In genomic region chr9:122736742-122737141, GRCm38 (mm10) we compare ENCODE assay signal across 9 mouse cellular contexts. TPM values are rescaled to one million over a fixed set of nuclear protein-coding genes. Genes with fewer than 3 reads are reported as not detected.
DNase-seq lines count a peak whose midpoint lies in the region; ATAC-seq and TF ChIP-seq lines count a peak whose summit lies in the region.
"Had no signal": no experiment of that assay in that cellular context is flagged by ENCODE, and none has a peak within 500 bp of the region (broad histone marks: within the 10 kb centered on the region; RNA-seq: fewer than 3 reads in every experiment).

No protein-coding gene starts in this region.

- 14% methylated on average over 4 of the region's 4 CpGs for WGBS in liver, adult 2 months
- 23% methylated on average over 4 of the region's 4 CpGs for WGBS in liver, embryonic 12.5 days (ENCODE audit: insufficient replicate concordance)
- WGBS in embryonic facial prominence, embryonic 14.5 days: 15% methylated on average over 4 of the region's 4 CpGs
- 26% methylated on average over 4 of the region's 4 CpGs for WGBS in limb, embryonic 10.5 days
- 22% methylated on average over 4 of the region's 4 CpGs for WGBS in spleen, adult 2 months

- no peaks in the 10 kb centered on the region for H3K79me2 ChIP-seq in liver, adult 2 months (ENCODE audit: control insufficient read depth, insufficient read depth, low read length)

- no peak overlapping the region for H3K27ac ChIP-seq in liver, adult 2 months (replicated peaks; ENCODE audit: insufficient read depth, low read depth, low read length)
- H3K27ac ChIP-seq in liver, embryonic 12.5 days: no peak overlapping the region
- H3K27ac ChIP-seq in embryonic facial prominence, embryonic 14.5 days (replicated peaks; ENCODE audit: low read depth, low read length): no peak overlapping the region
- H3K27ac ChIP-seq in limb, embryonic 10.5 days: no peak overlapping the region
- no peak overlapping the region for H3K27ac ChIP-seq in spleen, adult 2 months (ENCODE audit: insufficient read depth, low read length)
- H3K27ac ChIP-seq: heart, embryonic 13.5 days had no signal

- H3K36me3 ChIP-seq in liver, adult 2 months (ENCODE audit: control insufficient read depth, insufficient read depth, low read length): no peaks in the 10 kb centered on the region
- H3K36me3 ChIP-seq in liver, embryonic 12.5 days: no peaks in the 10 kb centered on the region
- H3K36me3 ChIP-seq in G1E (replicated peaks): no peaks in the 10 kb centered on the region
- no peaks in the 10 kb centered on the region for H3K36me3 ChIP-seq in embryonic facial prominence, embryonic 14.5 days (ENCODE audit: control insufficient read depth, insufficient read depth, low read length)
- no peaks in the 10 kb centered on the region for H3K36me3 ChIP-seq in limb, embryonic 10.5 days
- H3K36me3 ChIP-seq in spleen, adult 2 months (ENCODE audit: control insufficient read depth, insufficient read depth, low read length): no peaks in the 10 kb centered on the region
- H3K36me3 ChIP-seq: heart, embryonic 13.5 days had no signal

- DNase-seq in liver, adult 2 months (ENCODE audit: extremely low read depth, low read depth, low spot score): peak; percentile 60
- DNase-seq in G1E (ENCODE audit: low spot score): peak; percentile 9
- peak; percentile 69 for DNase-seq in adrenal gland, postnatal 10 days
- peak; percentile 80 for DNase-seq in embryonic facial prominence, embryonic 14.5 days (ENCODE audit: low spot score)
- DNase-seq in limb, embryonic 10.5 days (ENCODE audit: low spot score): peak; percentile 57
- DNase-seq in spleen, adult 2 months (ENCODE audit: low read depth in 1 of 2, low spot score in 2 of 2): peak; percentile 15 to 36

- TF ChIP-seq POLR2A in liver, adult 2 months (IDR thresholded peaks at IDR 0.05; ENCODE audit: extremely low read depth, insufficient read depth, low read length): no peak
- no peak for TF ChIP-seq POLR2A in spleen, adult 2 months (IDR thresholded peaks at IDR 0.05; ENCODE audit: low read depth, low read length)

- no peak overlapping the region for H3K4me2 ChIP-seq in liver, embryonic 12.5 days
- H3K4me2 ChIP-seq in embryonic facial prominence, embryonic 14.5 days (ENCODE audit: low read depth, low read length): no peak overlapping the region
- H3K4me2 ChIP-seq: heart, embryonic 13.5 days had no signal

- no peak overlapping the region for H3K9ac ChIP-seq in liver, adult 2 months (ENCODE audit: low read depth, low read length)
- no peak overlapping the region for H3K9ac ChIP-seq in liver, embryonic 12.5 days
- no peak overlapping the region for H3K9ac ChIP-seq in embryonic facial prominence, embryonic 14.5 days (ENCODE audit: low read depth, low read length)
- H3K9ac ChIP-seq: heart, embryonic 13.5 days had no signal

- peaks cover 2% of the 10 kb centered on the region; the same call in 1 of the 2 replicates for H3K4me1 ChIP-seq in liver, adult 2 months (ENCODE audit: control insufficient read depth, insufficient read depth, low read length)
- no peaks in the 10 kb centered on the region for H3K4me1 ChIP-seq in liver, embryonic 12.5 days
- H3K4me1 ChIP-seq in G1E (ENCODE audit: insufficient read depth, low read depth, low read length): no peaks in the 10 kb centered on the region
- no peaks in the 10 kb centered on the region for H3K4me1 ChIP-seq in embryonic facial prominence, embryonic 14.5 days (ENCODE audit: control insufficient read depth, insufficient read depth, low read length)
- H3K4me1 ChIP-seq in limb, embryonic 10.5 days: no peaks in the 10 kb centered on the region
- H3K4me1 ChIP-seq in spleen, adult 2 months (ENCODE audit: control insufficient read depth, insufficient read depth, insufficient read length): no peaks in the 10 kb centered on the region

- no peak for ATAC-seq in liver, embryonic 12.5 days
- no peak for ATAC-seq in G1E (ENCODE audit: extremely low read depth, insufficient number of reproducible peaks, low FRiP score, poor library complexity, severe bottlenecking)
- ATAC-seq in embryonic facial prominence, embryonic 14.5 days (ENCODE audit: low read depth): no peak

- TF ChIP-seq CTCF in liver, adult 2 months (IDR thresholded peaks at IDR 0.05; ENCODE audit: low read depth, low read length): peak; percentile 31; the same call in 1 of the 2 replicates
- TF ChIP-seq CTCF in G1E (IDR thresholded peaks at IDR 0.05; ENCODE audit: low read depth, low read length): 0 out of 2 replicates have a peak, but pooled peaks have one; percentile 14
- TF ChIP-seq CTCF in spleen, adult 2 months (IDR thresholded peaks at IDR 0.05; ENCODE audit: extremely low read depth, insufficient read depth, insufficient read length, insufficient replicate concordance): peak; percentile 17; the same call in 1 of the 2 replicates

- H3K27me3 ChIP-seq in liver, adult 2 months (ENCODE audit: control insufficient read depth, insufficient read depth, low read length): no peaks in the 10 kb centered on the region
- peaks cover 17% of the 10 kb centered on the region for H3K27me3 ChIP-seq in liver, embryonic 12.5 days (replicated peaks)
- H3K27me3 ChIP-seq in G1E (ENCODE audit: insufficient read depth, low read length): peaks cover 6% of the 10 kb centered on the region; the same call in 1 of the 2 replicates
- no peaks in the 10 kb centered on the region for H3K27me3 ChIP-seq in embryonic facial prominence, embryonic 14.5 days (replicated peaks; ENCODE audit: control insufficient read depth, insufficient read depth, low read length)
- H3K27me3 ChIP-seq in limb, embryonic 10.5 days (ENCODE audit: low read depth, poor library complexity, severe bottlenecking): 0 out of 2 replicates have a peak, but pooled peaks cover 6% of the 10 kb centered on the region
- H3K27me3 ChIP-seq in spleen, adult 2 months (ENCODE audit: control insufficient read depth, insufficient read depth, low read length): no peaks in the 10 kb centered on the region

- H3K4me3 ChIP-seq in liver, adult 2 months (ENCODE audit: insufficient read depth, low read depth, low read length): no peak overlapping the region
- no peak overlapping the region for H3K4me3 ChIP-seq in liver, embryonic 12.5 days
- H3K4me3 ChIP-seq in G1E (ENCODE audit: low read depth, low read length): no peak overlapping the region
- H3K4me3 ChIP-seq in embryonic facial prominence, embryonic 14.5 days (ENCODE audit: low read depth, low read length): no peak overlapping the region
- no peak overlapping the region for H3K4me3 ChIP-seq in limb, embryonic 10.5 days
- H3K4me3 ChIP-seq in spleen, adult 2 months (ENCODE audit: extremely low read depth, insufficient read depth, insufficient read length): no peak overlapping the region
- H3K4me3 ChIP-seq: heart, embryonic 13.5 days had no signal

- peaks cover 5% of the 10 kb centered on the region; the same call in 1 of the 2 replicates for H3K9me3 ChIP-seq in liver, embryonic 12.5 days (replicated peaks)
- no peaks in the 10 kb centered on the region for H3K9me3 ChIP-seq in G1E (replicated peaks)
- no peaks in the 10 kb centered on the region for H3K9me3 ChIP-seq in embryonic facial prominence, embryonic 14.5 days (ENCODE audit: control insufficient read depth, low read length)
- H3K9me3 ChIP-seq in limb, embryonic 10.5 days (replicated peaks): peaks cover 2% of the 10 kb centered on the region; the same call in 1 of the 2 replicates
- H3K9me3 ChIP-seq: heart, embryonic 13.5 days had no signal

RNA-seq across cellular contexts. Expression of gene Topaz1, which starts 10.4 kb away (rescaled TPM):
- total RNA-seq in liver, adult 2 months (2014; rRNA removed): not detected in 2 replicates
- polyA plus RNA-seq in liver, adult 2 months (2012; rRNA removed): not detected in 2 replicates
- not detected in 2 replicates for polyA plus RNA-seq in liver, embryonic 12.5 days (2016; fragmentation: Nextera tagmentation; extraction: Ambion mirVana)
- not detected in 2 replicates for total RNA-seq in G1E (2014; fragmentation: Nextera tagmentation)
- 0.11 TPM in 1 of 2 replicates, not detected in the other for total RNA-seq in G1E (2017)
- not detected in 2 replicates for polyA plus RNA-seq in G1E (2012)
- total RNA-seq in adrenal gland, postnatal 10 days (2021): not detected
- polyA plus RNA-seq in embryonic facial prominence, embryonic 14.5 days (2014; fragmentation: Nextera tagmentation; extraction: Ambion mirVana): not detected in 2 replicates
- polyA plus RNA-seq in limb, embryonic 10.5 days (2016; fragmentation: Nextera tagmentation; extraction: Ambion mirVana): 0.04 TPM in 1 of 2 replicates, not detected in the other
- not detected in 2 replicates for polyA plus RNA-seq in spleen, adult 2 months (2012; rRNA removed)
- polyA plus RNA-seq: heart, embryonic 13.5 days; neural tube, embryonic 14.5 days had no signal

Comparison
In these comparisons a context has a peak if more than half of its experiments do, and no peak if none do; other contexts are left out.
1. DNase-seq: peak in every context shown above with its lines; median percentile 80 in embryonic facial prominence, embryonic 14.5 days; 69 in adrenal gland, postnatal 10 days; 60 in liver, adult 2 months; 57 in limb, embryonic 10.5 days; 26 in spleen, adult 2 months; 9 in G1E.